Mouse (Mus musculus): ENCODE measurements around the gene Rexo5. TPM values are rescaled to one million over a fixed set of nuclear protein-coding genes. Genes with fewer than 3 reads are reported as not detected.

The Rexo5 gene
- 19.6 and 21.0 TPM in 2 replicates for polyA plus RNA-seq (2015; fragmentation: Nextera tagmentation; extraction: Ambion mirVana)

GRCm38 (mm10) chr7:119793586-119794250 lies at the start of gene Rexo5, which contains the start of gene Eri2:
TSS of gene Rexo5 (plus strand) at chr7:119794006.
TSS of gene Eri2 (minus strand) at chr7:119794058.
- Histone ChIP-seq H3K4me2 (peak within 1 kb of the TSS; percentile 80), H3K27me3 (no peaks in the 10 kb centered on the region), H3K9ac (peak within 1 kb of the TSS; percentile 72), H3K36me3 (ENCODE audit: poor library complexity, severe bottlenecking) (peaks cover 25% of the 10 kb centered on the region), H3K9me3 (replicated peaks) (no peaks in the 10 kb centered on the region), H3K4me3 (peak within 1 kb of the TSS; percentile 74), H3K27ac (peak within 1 kb of the TSS; percentile 63; the same call in 1 of the 2 replicates), H3K4me1 (peaks cover 20% of the 10 kb centered on the region)
- under 1% methylated on average over 53 of the region's 53 CpGs for WGBS
- peak; percentile 99 for ATAC-seq

- 0 out of 2 replicates have a peak overlapping the region, but pooled peaks have one; percentile 6 for H3K4me3 ChIP-seq
These were observed 49.5 kb upstream of the Rexo5 start for GRCm38 (mm10) chr7:119744321-119744720.

GRCm38 (mm10) chr7:119745869-119746268 lies 47.9 kb upstream of the Rexo5 start:
- Histone ChIP-seq H3K27me3 (no peaks in the 10 kb centered on the region), H3K4me3 (no peak overlapping the region), H3K36me3 (ENCODE audit: poor library complexity, severe bottlenecking) (no peaks in the 10 kb centered on the region), H3K4me2 (no peak overlapping the region), H3K9me3 (replicated peaks) (no peaks in the 10 kb centered on the region), H3K27ac (no peak overlapping the region), H3K4me1 (0 out of 2 replicates have a peak, but pooled peaks cover 4% of the 10 kb centered on the region), H3K9ac (no peak overlapping the region)
- ATAC-seq = no peak
- WGBS = 76% methylated on average over 1 of the region's 1 CpGs

More at GRCm38 (mm10) chr7:119744321-119744720, 49.5 kb upstream of the Rexo5 start:
- Histone ChIP-seq H3K36me3 (ENCODE audit: poor library complexity, severe bottlenecking) (no peaks in the 10 kb centered on the region), H3K4me2 (peak overlapping the region; percentile 44), H3K9ac (peak overlapping the region; percentile 18; the same call in 1 of the 2 replicates), H3K4me1 (0 out of 2 replicates have a peak, but pooled peaks cover 4% of the 10 kb centered on the region), H3K27ac (no peak overlapping the region), H3K9me3 (replicated peaks) (no peaks in the 10 kb centered on the region), H3K27me3 (no peaks in the 10 kb centered on the region)
- 5% methylated on average over 33 of the region's 34 CpGs for WGBS
- no peak for ATAC-seq

- Histone ChIP-seq H3K36me3 (ENCODE audit: poor library complexity, severe bottlenecking) (no peaks in the 10 kb centered on the region), H3K9ac (no peak overlapping the region)
- WGBS = 79% methylated on average over 1 of the region's 2 CpGs
These were observed 45.0 kb upstream of the Rexo5 start for GRCm38 (mm10) chr7:119748761-119749160.

GRCm38 (mm10) chr7:119749942-119750341 lies 43.9 kb upstream of the Rexo5 start:
- no peak overlapping the region for H3K27ac ChIP-seq
- ATAC-seq = no peak
- no peak overlapping the region for H3K4me3 ChIP-seq
- H3K27me3 ChIP-seq = no peaks in the 10 kb centered on the region
- no peak overlapping the region for H3K9ac ChIP-seq
- H3K4me1 ChIP-seq = no peaks in the 10 kb centered on the region
- H3K9me3 ChIP-seq (replicated peaks) = no peaks in the 10 kb centered on the region
- H3K4me2 ChIP-seq = no peak overlapping the region
- no peaks in the 10 kb centered on the region for H3K36me3 ChIP-seq (ENCODE audit: poor library complexity, severe bottlenecking)
- 62% methylated on average over 2 of the region's 2 CpGs for WGBS

More at GRCm38 (mm10) chr7:119748761-119749160, 45.0 kb upstream of the Rexo5 start:
- Histone ChIP-seq H3K9me3 (replicated peaks) (no peaks in the 10 kb centered on the region), H3K27me3 (no peaks in the 10 kb centered on the region), H3K4me2 (no peak overlapping the region), H3K4me3 (no peak overlapping the region), H3K27ac (no peak overlapping the region), H3K4me1 (0 out of 2 replicates have a peak, but pooled peaks cover 4% of the 10 kb centered on the region)
- ATAC-seq = no peak

- Histone ChIP-seq H3K4me3 (no peak overlapping the region), H3K4me2 (no peak overlapping the region), H3K36me3 (ENCODE audit: poor library complexity, severe bottlenecking) (no peaks in the 10 kb centered on the region), H3K4me1 (no peaks in the 10 kb centered on the region), H3K9ac (no peak overlapping the region), H3K27ac (no peak overlapping the region), H3K9me3 (replicated peaks) (no peaks in the 10 kb centered on the region), H3K27me3 (no peaks in the 10 kb centered on the region)
- ATAC-seq = no peak
- 86% methylated on average over 1 of the region's 1 CpGs for WGBS
These were observed 40.1 kb upstream of the Rexo5 start for GRCm38 (mm10) chr7:119753696-119754095.

GRCm38 (mm10) chr7:119760527-119760951 lies 33.3 kb upstream of the Rexo5 start, which contains the start of gene Acsm3:
TSS of gene Acsm3 (plus strand) at chr7:119760923.
- Histone ChIP-seq H3K36me3 (ENCODE audit: poor library complexity, severe bottlenecking) (no peaks in the 10 kb centered on the region), H3K4me2 (no peak within 1 kb of the TSS), H3K27me3 (no peaks in the 10 kb centered on the region), H3K9ac (no peak within 1 kb of the TSS), H3K4me1 (no peaks in the 10 kb centered on the region), H3K4me3 (no peak within 1 kb of the TSS), H3K9me3 (replicated peaks) (no peaks in the 10 kb centered on the region), H3K27ac (no peak within 1 kb of the TSS)
- 93% methylated on average over 11 of the region's 11 CpGs for WGBS
- ATAC-seq = no peak

- Histone ChIP-seq H3K36me3 (ENCODE audit: poor library complexity, severe bottlenecking) (no peaks in the 10 kb centered on the region), H3K27me3 (no peaks in the 10 kb centered on the region), H3K4me1 (no peaks in the 10 kb centered on the region), H3K9ac (no peak overlapping the region), H3K9me3 (replicated peaks) (no peaks in the 10 kb centered on the region), H3K27ac (no peak overlapping the region), H3K4me2 (no peak overlapping the region), H3K4me3 (no peak overlapping the region)
- ATAC-seq = no peak
- WGBS = 75% methylated on average over 4 of the region's 4 CpGs
These were observed 31.6 kb upstream of the Rexo5 start for GRCm38 (mm10) chr7:119762166-119762697.

- Histone ChIP-seq H3K4me1 (no peaks in the 10 kb centered on the region), H3K27me3 (no peaks in the 10 kb centered on the region), H3K4me2 (no peak overlapping the region), H3K9ac (no peak overlapping the region), H3K27ac (no peak overlapping the region), H3K4me3 (no peak overlapping the region), H3K36me3 (ENCODE audit: poor library complexity, severe bottlenecking) (no peaks in the 10 kb centered on the region), H3K9me3 (replicated peaks) (no peaks in the 10 kb centered on the region)
- 95% methylated on average over 3 of the region's 3 CpGs for WGBS
- ATAC-seq = no peak
These were observed 29.4 kb upstream of the Rexo5 start for GRCm38 (mm10) chr7:119764377-119764776.

- Histone ChIP-seq H3K9ac (no peak overlapping the region), H3K9me3 (replicated peaks) (no peaks in the 10 kb centered on the region), H3K4me2 (no peak overlapping the region), H3K27me3 (no peaks in the 10 kb centered on the region), H3K4me1 (no peaks in the 10 kb centered on the region), H3K36me3 (ENCODE audit: poor library complexity, severe bottlenecking) (no peaks in the 10 kb centered on the region), H3K4me3 (no peak overlapping the region), H3K27ac (no peak overlapping the region)
- ATAC-seq = no peak
- 85% methylated on average over 6 of the region's 6 CpGs for WGBS
These were observed 26.8 kb upstream of the Rexo5 start for GRCm38 (mm10) chr7:119766996-119767395.

GRCm38 (mm10) chr7:119769895-119770294 lies 23.9 kb upstream of the Rexo5 start:
- no peak for ATAC-seq
- Histone ChIP-seq H3K27ac (no peak overlapping the region), H3K27me3 (no peaks in the 10 kb centered on the region), H3K36me3 (ENCODE audit: poor library complexity, severe bottlenecking) (no peaks in the 10 kb centered on the region), H3K9me3 (replicated peaks) (no peaks in the 10 kb centered on the region), H3K9ac (no peak overlapping the region), H3K4me1 (no peaks in the 10 kb centered on the region), H3K4me3 (no peak overlapping the region), H3K4me2 (no peak overlapping the region)
- WGBS = 93% methylated on average over 8 of the region's 8 CpGs

- ATAC-seq = no peak
- 88% methylated on average over 2 of the region's 2 CpGs for WGBS
These were observed 10.4 kb upstream of the Rexo5 start for GRCm38 (mm10) chr7:119783453-119783852.

More at GRCm38 (mm10) chr7:119783453-119783852, 10.4 kb upstream of the Rexo5 start:
- no peak overlapping the region for H3K4me2 ChIP-seq
- H3K27ac ChIP-seq = no peak overlapping the region
- H3K4me3 ChIP-seq = no peak overlapping the region
- peaks cover 49% of the 10 kb centered on the region for H3K36me3 ChIP-seq (ENCODE audit: poor library complexity, severe bottlenecking)
- no peaks in the 10 kb centered on the region for H3K27me3 ChIP-seq
- H3K9me3 ChIP-seq (replicated peaks) = no peaks in the 10 kb centered on the region
- H3K9ac ChIP-seq = no peak overlapping the region
- no peaks in the 10 kb centered on the region for H3K4me1 ChIP-seq

Data from forebrain, embryonic 13.5 days (tissue).